Mouse (Mus musculus) small intestine, adult 2 months (tissue): ENCODE data around the gene Mad1l1. TPM values are rescaled to one million over a fixed set of nuclear protein-coding genes. Genes with fewer than 3 reads are reported as not detected.
"Not testable (repeated sequence)": the region's sequence is repeated elsewhere in the genome, so short reads cannot be mapped to it uniquely, and the experiment has no call there.

ENCODE experiments used
- H3K27ac ChIP-seq: fragments of 200-500 bp; 2 replicates; pipeline ENCODE4 v1.5.1; 2012; ENCODE audit warnings: low read depth, low read length, control low read depth, inconsistent platforms; ENCODE audit not compliant: insufficient read depth
- H3K27me3 ChIP-seq: fragments of 200-500 bp; 2 replicates; pipeline ENCODE4 v1.6.1; 2012; ENCODE audit warnings: mild to moderate bottlenecking, moderate library complexity, low read length, inconsistent platforms; ENCODE audit not compliant: control insufficient read depth, insufficient read depth
- H3K36me3 ChIP-seq: fragments of 200-500 bp; 2 replicates; pipeline ENCODE4 v1.6.1; 2012; ENCODE audit warnings: mild to moderate bottlenecking, low read length, control low read depth, inconsistent platforms; ENCODE audit not compliant: control insufficient read depth, insufficient read depth
- H3K4me1 ChIP-seq: fragments of 200-500 bp; 2 replicates; pipeline ENCODE4 v1.6.1; 2012; ENCODE audit warnings: low read length, inconsistent platforms, mixed read lengths; ENCODE audit not compliant: control insufficient read depth, insufficient read depth, insufficient read length
- H3K4me3 ChIP-seq: fragments of 200-500 bp; 2 replicates; pipeline ENCODE4 v1.5.1; 2012; ENCODE audit warnings: low read depth, mild to moderate bottlenecking, control low read depth, inconsistent platforms, low read length, moderate library complexity
- CTCF ChIP-seq: fragments of 200-500 bp; IDR thresholded peaks from 2 replicates; pipeline ENCODE4 v1.5.1; 2012; ENCODE audit warnings: low read depth, mild to moderate bottlenecking, control low read depth, inconsistent platforms, low read length, moderate library complexity, mixed read lengths; ENCODE audit not compliant: insufficient replicate concordance, insufficient read length; ENCODE audit errors: extremely low read depth
- POLR2A ChIP-seq: fragments of 200-500 bp; IDR thresholded peaks from 2 replicates; pipeline ENCODE4 v1.6.1; 2012; ENCODE audit warnings: low read depth, mild to moderate bottlenecking, control low read depth, inconsistent platforms, low read length, moderate library complexity
- WGBS: fragments of 180-500 bp; shearing (Covaris S2); methylation state at CpG from one replicate; pipeline ENCODE4 v1.1.7; 2018; 5-methylcytosine and 5-hydroxymethylcytosine counted together
- polyA plus RNA-seq: library from polyadenylated mRNA; depleted of rRNA; stranded (reverse); fragments of >200 nt; gene quantifications from 2 replicates; pipeline ENCODE4 v1.2.3, GENCODE M21; 2012

The Mad1l1 gene
- polyA plus RNA-seq, 1 experiment: 22.9 TPM

DNA sequence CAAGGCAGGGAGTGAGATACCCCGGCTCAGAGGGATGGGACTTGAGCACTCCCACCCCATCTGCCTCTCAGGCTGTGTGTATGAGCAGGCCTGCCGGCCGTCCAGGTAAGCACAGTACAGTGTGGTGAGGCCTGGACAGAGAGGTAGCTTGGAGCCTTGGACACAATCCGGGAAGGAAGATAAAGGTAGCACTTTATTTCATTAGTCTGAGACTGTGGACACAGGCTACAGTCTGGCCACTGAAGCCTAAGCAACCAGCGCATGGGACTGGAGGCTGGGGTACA lies 312.9 kb downstream of the Mad1l1 start:
- no peak overlapping the region for H3K4me3 ChIP-seq
- 92% methylated on average over 5 of the region's 5 CpGs for WGBS
- no peak overlapping the region for H3K27ac ChIP-seq
- no peaks in the 10 kb centered on the region for H3K4me1 ChIP-seq
- no peaks in the 10 kb centered on the region for H3K27me3 ChIP-seq
- peaks cover 5% of the 10 kb centered on the region; the same call in 1 of the 2 replicates for H3K36me3 ChIP-seq
- TF ChIP-seq CTCF: no peak
- no peak for TF ChIP-seq POLR2A

GRCm38 (mm10) chr5:140007656-140008522 lies 313.5 kb downstream of the Mad1l1 start:
- no peak overlapping the region for H3K4me3 ChIP-seq
- 81% methylated on average over 9 of the region's 9 CpGs for WGBS
- TF ChIP-seq CTCF (no peak), POLR2A (no peak)

DNA sequence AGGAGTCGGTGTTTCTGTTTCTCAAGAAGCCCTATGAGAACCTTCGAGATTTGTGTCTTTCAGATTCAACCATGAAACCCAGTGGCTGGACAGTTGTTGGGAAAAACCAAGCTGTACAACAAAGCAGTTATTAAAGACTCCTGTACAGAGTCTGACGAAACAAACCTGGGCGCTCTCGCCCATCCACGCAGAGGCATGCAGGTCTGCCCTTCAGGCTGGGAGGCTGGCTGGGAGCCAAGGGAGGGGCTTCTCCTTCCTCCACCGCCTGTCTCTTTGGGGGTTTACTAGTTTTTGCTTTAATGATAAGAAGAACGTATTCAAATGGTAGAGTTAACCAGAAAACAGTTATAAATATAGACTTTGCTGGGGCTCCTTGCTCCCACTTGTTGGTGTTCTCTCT lies 314.5 kb downstream of the Mad1l1 start:
- Histone ChIP-seq H3K27ac (no peak overlapping the region), H3K27me3 (no peaks in the 10 kb centered on the region), H3K4me1 (no peaks in the 10 kb centered on the region), H3K4me3 (no peak overlapping the region), H3K36me3 (peaks cover 5% of the 10 kb centered on the region; the same call in 1 of the 2 replicates)
- 77% methylated on average over 8 of the region's 8 CpGs for WGBS
- TF ChIP-seq CTCF: no peak
- TF ChIP-seq POLR2A: no peak

More at GRCm38 (mm10) chr5:140007656-140008522, 313.5 kb downstream of the Mad1l1 start:
- Histone ChIP-seq H3K4me1 (no peaks in the 10 kb centered on the region), H3K36me3 (peaks cover 5% of the 10 kb centered on the region; the same call in 1 of the 2 replicates), H3K27me3 (no peaks in the 10 kb centered on the region), H3K27ac (no peak overlapping the region)

DNA sequence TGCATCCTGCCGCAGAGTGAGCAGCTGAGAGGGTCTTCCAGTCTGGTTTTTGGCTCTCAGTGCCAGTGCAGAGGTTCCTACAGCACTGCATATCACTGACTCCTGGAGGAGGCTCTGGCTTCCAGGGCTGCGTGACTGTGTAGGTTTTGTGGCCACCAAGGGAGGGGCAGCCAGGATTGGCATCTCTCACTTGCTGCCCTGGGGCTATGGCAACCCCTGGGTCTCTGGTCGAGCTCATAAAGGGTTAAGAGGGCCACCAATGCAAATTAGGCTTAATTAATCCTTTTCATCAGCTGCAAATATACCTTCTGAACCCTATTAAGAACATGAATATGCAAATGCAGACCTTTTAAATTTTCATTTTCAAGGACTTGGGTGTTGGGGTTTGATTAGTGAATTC lies 318.8 kb downstream of the Mad1l1 start:
- 61% methylated on average over 3 of the region's 3 CpGs for WGBS
- no peak overlapping the region for H3K27ac ChIP-seq
- no peaks in the 10 kb centered on the region for H3K36me3 ChIP-seq
- H3K27me3 ChIP-seq: no peaks in the 10 kb centered on the region
- no peak for TF ChIP-seq CTCF
- TF ChIP-seq POLR2A: no peak
- no peaks in the 10 kb centered on the region for H3K4me1 ChIP-seq
- no peak overlapping the region for H3K4me3 ChIP-seq

GRCm38 (mm10) chr5:139998916-139999315 lies 322.4 kb downstream of the Mad1l1 start:
- no peaks in the 10 kb centered on the region for H3K36me3 ChIP-seq
- H3K4me1 ChIP-seq: no peaks in the 10 kb centered on the region
- no peaks in the 10 kb centered on the region for H3K27me3 ChIP-seq
- 28% methylated on average over 6 of the region's 6 CpGs for WGBS
- no peak for TF ChIP-seq POLR2A
- TF ChIP-seq CTCF: no peak
- no peak overlapping the region for H3K27ac ChIP-seq
- H3K4me3 ChIP-seq: no peak overlapping the region

- H3K4me3 ChIP-seq, H3K4me1 ChIP-seq, H3K27ac ChIP-seq, H3K36me3 ChIP-seq, H3K27me3 ChIP-seq: not testable (repeated sequence)
- WGBS: 56% methylated on average over 12 of the region's 12 CpGs
These were observed 323.0 kb downstream of the Mad1l1 start for GRCm38 (mm10) chr5:139998321-139998720.

DNA sequence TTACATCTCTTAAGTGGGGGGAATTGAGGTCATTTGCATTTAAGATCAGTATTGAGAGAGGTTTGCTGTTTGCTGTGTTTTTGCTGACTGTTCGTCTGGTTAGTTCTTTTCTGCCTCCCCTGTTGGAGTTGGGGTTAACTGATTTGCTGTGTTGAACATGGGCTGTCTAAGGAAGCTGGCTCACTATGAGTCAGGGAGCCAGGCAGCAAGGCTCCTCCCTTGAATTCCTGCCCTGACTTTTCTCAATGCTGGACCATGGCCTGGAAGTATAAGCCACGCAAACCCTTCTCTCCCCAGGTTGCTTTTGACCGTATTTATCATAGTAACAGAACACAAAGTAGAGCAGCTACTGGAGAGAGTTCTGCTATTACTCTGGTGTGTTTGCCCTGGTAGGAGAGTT lies 329.8 kb downstream of the Mad1l1 start:
- TF ChIP-seq POLR2A: no peak
- TF ChIP-seq CTCF: no peak
- no peaks in the 10 kb centered on the region for H3K27me3 ChIP-seq
- H3K4me1 ChIP-seq: no peaks in the 10 kb centered on the region
- no peak overlapping the region for H3K27ac ChIP-seq
- H3K4me3 ChIP-seq: no peak overlapping the region
- H3K36me3 ChIP-seq: no peaks in the 10 kb centered on the region
- 90% methylated on average over 3 of the region's 3 CpGs for WGBS
